Mouse (Mus musculus): Measurements from ENCODE around the gene Gm37419. TPM values are rescaled to one million over a fixed set of nuclear protein-coding genes. Genes with fewer than 3 reads are reported as not detected.

Gm37419 gene
- polyA plus RNA-seq, 1 experiment from 2014 or later, result not detected

- Histone ChIP-seq H3K9me3 (ENCODE audit: control insufficient read depth, low read length) (no peaks in the 10 kb centered on the region), H3K4me1 (ENCODE audit: control insufficient read depth, insufficient read depth, low read depth, low read length) (no peaks in the 10 kb centered on the region), H3K4me3 (ENCODE audit: low read length) (no peak overlapping the region), H3K4me2 (ENCODE audit: low read length) (no peak overlapping the region), H3K27me3 (replicated peaks; ENCODE audit: control insufficient read depth, insufficient read depth, low read length) (no peaks in the 10 kb centered on the region), H3K9ac (ENCODE audit: low read depth, low read length) (no peak overlapping the region), H3K27ac (ENCODE audit: low read depth, low read length) (no peak overlapping the region), H3K36me3 (ENCODE audit: control insufficient read depth, insufficient read depth, low read length) (peaks cover 3% of the 10 kb centered on the region; the same call in 1 of the 2 replicates)
- ATAC-seq, result peak; percentile 79
- WGBS, result 49% methylated on average over 22 of the region's 22 CpGs
Measured at GRCm38 (mm10) chr16:23963896-23964668, 24.2 kb upstream of the Gm37419 start.

GRCm38 (mm10) chr16:23964706-23965367 lies 23.4 kb upstream of the Gm37419 start:
- WGBS, result 73% methylated on average over 14 of the region's 14 CpGs
- Histone ChIP-seq H3K36me3 (ENCODE audit: control insufficient read depth, insufficient read depth, low read length) (peaks cover 3% of the 10 kb centered on the region; the same call in 1 of the 2 replicates), H3K4me2 (ENCODE audit: low read length) (no peak overlapping the region), H3K9me3 (ENCODE audit: control insufficient read depth, low read length) (no peaks in the 10 kb centered on the region), H3K9ac (ENCODE audit: low read depth, low read length) (no peak overlapping the region), H3K4me1 (ENCODE audit: control insufficient read depth, insufficient read depth, low read depth, low read length) (no peaks in the 10 kb centered on the region), H3K27me3 (replicated peaks; ENCODE audit: control insufficient read depth, insufficient read depth, low read length) (no peaks in the 10 kb centered on the region), H3K4me3 (ENCODE audit: low read length) (no peak overlapping the region), H3K27ac (ENCODE audit: low read depth, low read length) (no peak overlapping the region)
- 0 out of 2 replicates have a peak, but pooled peaks have one; percentile 15 for ATAC-seq

- Histone ChIP-seq H3K27ac (ENCODE audit: low read depth, low read length) (no peak overlapping the region), H3K9me3 (ENCODE audit: control insufficient read depth, low read length) (no peaks in the 10 kb centered on the region), H3K27me3 (replicated peaks; ENCODE audit: control insufficient read depth, insufficient read depth, low read length) (no peaks in the 10 kb centered on the region), H3K9ac (ENCODE audit: low read depth, low read length) (no peak overlapping the region), H3K4me1 (ENCODE audit: control insufficient read depth, insufficient read depth, low read depth, low read length) (no peaks in the 10 kb centered on the region), H3K36me3 (ENCODE audit: control insufficient read depth, insufficient read depth, low read length) (peaks cover 3% of the 10 kb centered on the region; the same call in 1 of the 2 replicates), H3K4me2 (ENCODE audit: low read length) (no peak overlapping the region), H3K4me3 (ENCODE audit: low read length) (no peak overlapping the region)
- WGBS, result 94% methylated on average over 14 of the region's 14 CpGs
- no peak for ATAC-seq
Measured at GRCm38 (mm10) chr16:23966066-23966465, 22.2 kb upstream of the Gm37419 start.

GRCm38 (mm10) chr16:23967301-23967700 lies 21.0 kb upstream of the Gm37419 start:
- Histone ChIP-seq H3K9me3 (ENCODE audit: control insufficient read depth, low read length) (no peaks in the 10 kb centered on the region), H3K27me3 (replicated peaks; ENCODE audit: control insufficient read depth, insufficient read depth, low read length) (no peaks in the 10 kb centered on the region), H3K4me3 (ENCODE audit: low read length) (no peak overlapping the region), H3K9ac (ENCODE audit: low read depth, low read length) (no peak overlapping the region), H3K4me1 (ENCODE audit: control insufficient read depth, insufficient read depth, low read depth, low read length) (no peaks in the 10 kb centered on the region), H3K36me3 (ENCODE audit: control insufficient read depth, insufficient read depth, low read length) (peaks cover 3% of the 10 kb centered on the region; the same call in 1 of the 2 replicates), H3K4me2 (ENCODE audit: low read length) (no peak overlapping the region), H3K27ac (ENCODE audit: low read depth, low read length) (no peak overlapping the region)
- WGBS, result 81% methylated on average over 7 of the region's 7 CpGs
- ATAC-seq, result no peak

GRCm38 (mm10) chr16:23968888-23969287 lies 19.4 kb upstream of the Gm37419 start:
- Histone ChIP-seq H3K9ac (ENCODE audit: low read depth, low read length) (no peak overlapping the region), H3K4me1 (ENCODE audit: control insufficient read depth, insufficient read depth, low read depth, low read length) (no peaks in the 10 kb centered on the region), H3K27ac (ENCODE audit: low read depth, low read length) (no peak overlapping the region), H3K27me3 (replicated peaks; ENCODE audit: control insufficient read depth, insufficient read depth, low read length) (no peaks in the 10 kb centered on the region), H3K4me2 (ENCODE audit: low read length) (no peak overlapping the region), H3K9me3 (ENCODE audit: control insufficient read depth, low read length) (no peaks in the 10 kb centered on the region), H3K36me3 (ENCODE audit: control insufficient read depth, insufficient read depth, low read length) (peaks cover 3% of the 10 kb centered on the region; the same call in 1 of the 2 replicates), H3K4me3 (ENCODE audit: low read length) (no peak overlapping the region)
- no peak for ATAC-seq
- WGBS, result 89% methylated on average over 4 of the region's 4 CpGs

GRCm38 (mm10) chr16:23969919-23970318 lies 18.4 kb upstream of the Gm37419 start:
- H3K4me2 ChIP-seq (ENCODE audit: low read length), result no peak overlapping the region
- H3K9me3 ChIP-seq (ENCODE audit: control insufficient read depth, low read length), result no peaks in the 10 kb centered on the region
- no peaks in the 10 kb centered on the region for H3K4me1 ChIP-seq (ENCODE audit: control insufficient read depth, insufficient read depth, low read depth, low read length)
- no peak for ATAC-seq
- no peaks in the 10 kb centered on the region for H3K27me3 ChIP-seq (replicated peaks; ENCODE audit: control insufficient read depth, insufficient read depth, low read length)
- no peak overlapping the region for H3K9ac ChIP-seq (ENCODE audit: low read depth, low read length)
- no peak overlapping the region for H3K27ac ChIP-seq (ENCODE audit: low read depth, low read length)
- WGBS, result 72% methylated on average over 14 of the region's 14 CpGs
- no peak overlapping the region for H3K4me3 ChIP-seq (ENCODE audit: low read length)
- H3K36me3 ChIP-seq (ENCODE audit: control insufficient read depth, insufficient read depth, low read length), result peaks cover 3% of the 10 kb centered on the region; the same call in 1 of the 2 replicates

- no peak overlapping the region for H3K27ac ChIP-seq (ENCODE audit: low read depth, low read length)
- H3K4me2 ChIP-seq (ENCODE audit: low read length), result no peak overlapping the region
- H3K4me1 ChIP-seq (ENCODE audit: control insufficient read depth, insufficient read depth, low read depth, low read length), result no peaks in the 10 kb centered on the region
- no peak overlapping the region for H3K4me3 ChIP-seq (ENCODE audit: low read length)
- 76% methylated on average over 20 of the region's 20 CpGs for WGBS
- H3K9ac ChIP-seq (ENCODE audit: low read depth, low read length), result no peak overlapping the region
- H3K27me3 ChIP-seq (replicated peaks; ENCODE audit: control insufficient read depth, insufficient read depth, low read length), result no peaks in the 10 kb centered on the region
- no peaks in the 10 kb centered on the region for H3K9me3 ChIP-seq (ENCODE audit: control insufficient read depth, low read length)
- ATAC-seq, result no peak
- H3K36me3 ChIP-seq (ENCODE audit: control insufficient read depth, insufficient read depth, low read length), result peaks cover 3% of the 10 kb centered on the region; the same call in 1 of the 2 replicates
Measured at GRCm38 (mm10) chr16:23972126-23972740, 16.0 kb upstream of the Gm37419 start.

- no peak overlapping the region for H3K27ac ChIP-seq (ENCODE audit: low read depth, low read length)
Measured at GRCm38 (mm10) chr16:23972901-23973300, 15.4 kb upstream of the Gm37419 start.

More at GRCm38 (mm10) chr16:23972901-23973300, 15.4 kb upstream of the Gm37419 start:
- Histone ChIP-seq H3K4me1 (ENCODE audit: control insufficient read depth, insufficient read depth, low read depth, low read length) (no peaks in the 10 kb centered on the region), H3K36me3 (ENCODE audit: control insufficient read depth, insufficient read depth, low read length) (peaks cover under 1% of the 10 kb centered on the region; the same call in 1 of the 2 replicates), H3K9me3 (ENCODE audit: control insufficient read depth, low read length) (no peaks in the 10 kb centered on the region), H3K4me3 (ENCODE audit: low read length) (no peak overlapping the region), H3K27me3 (replicated peaks; ENCODE audit: control insufficient read depth, insufficient read depth, low read length) (no peaks in the 10 kb centered on the region), H3K4me2 (ENCODE audit: low read length) (no peak overlapping the region), H3K9ac (ENCODE audit: low read depth, low read length) (no peak overlapping the region)
- ATAC-seq, result no peak
- WGBS, result 76% methylated on average over 11 of the region's 11 CpGs

Measured in hindbrain, embryonic 16.5 days (tissue).